Mouse (Mus musculus): ENCODE data around the gene 9130204L05Rik. TPM values are rescaled to one million over a fixed set of nuclear protein-coding genes. Genes with fewer than 3 reads are reported as not detected.

9130204L05Rik gene
- not detected in 2 replicates for total RNA-seq (2021)
- long read RNA-seq: 0 reads

GRCm38 (mm10) chr3:91090703-91091102 is at the start of gene 9130204L05Rik:
Gene 9130204L05Rik (minus strand): TSS chr3:91090803.
- DNase-seq: no peak

GRCm38 (mm10) chr3:91108696-91109095 is 18.1 kb upstream of the 9130204L05Rik start:
- no peak for DNase-seq

GRCm38 (mm10) chr3:91059211-91059610 is 31.4 kb downstream of the 9130204L05Rik start:
- no peak for DNase-seq

- DNase-seq: no peak
These were observed 37.9 kb downstream of the 9130204L05Rik start for GRCm38 (mm10) chr3:91052654-91053053.
